Mouse (Mus musculus): Measurements from ENCODE around the gene Anks3.
A peak's percentile ranks its signal among the peaks of the same experiment; 100 is the strongest.

Gene Anks3

GRCm38 (mm10) chr16:4927967-4928366 is 36.0 kb downstream of the Anks3 start:
- DNase-seq (ENCODE audit: low spot score) = no peak

GRCm38 (mm10) chr16:4923996-4924395 is 40.0 kb downstream of the Anks3 start:
- DNase-seq (ENCODE audit: low spot score) = no peak

GRCm38 (mm10) chr16:4922481-4922880 is 41.5 kb downstream of the Anks3 start:
- DNase-seq (ENCODE audit: low spot score) = no peak

GRCm38 (mm10) chr16:4920556-4920955 is 43.4 kb downstream of the Anks3 start:
- DNase-seq (ENCODE audit: low spot score) = no peak

GRCm38 (mm10) chr16:4916608-4917007 is 47.4 kb downstream of the Anks3 start:
- no peak for DNase-seq (ENCODE audit: low spot score)

- no peak for DNase-seq (ENCODE audit: low spot score)
Measured at GRCm38 (mm10) chr16:4915931-4916330, 48.1 kb downstream of the Anks3 start.

- peak; percentile 70 for DNase-seq (ENCODE audit: low spot score)
Measured at GRCm38 (mm10) chr16:4913783-4914735, 49.9 kb downstream of the Anks3 start.

GRCm38 (mm10) chr16:4912907-4913782 is 50.9 kb downstream of the Anks3 start:
- no peak for DNase-seq (ENCODE audit: low spot score)

GRCm38 (mm10) chr16:4912074-4912648 is 51.8 kb downstream of the Anks3 start:
- DNase-seq (ENCODE audit: low spot score) = no peak

GRCm38 (mm10) chr16:4910758-4911157 is 53.2 kb downstream of the Anks3 start:
- DNase-seq (ENCODE audit: low spot score) = no peak

GRCm38 (mm10) chr16:4909745-4910144 is 54.3 kb downstream of the Anks3 start:
- DNase-seq (ENCODE audit: low spot score) = no peak

- DNase-seq (ENCODE audit: low spot score) = no peak
Measured at GRCm38 (mm10) chr16:4907972-4908371, 56.0 kb downstream of the Anks3 start.

GRCm38 (mm10) chr16:4907386-4907785 is 56.6 kb downstream of the Anks3 start:
- DNase-seq (ENCODE audit: low spot score) = no peak

- no peak for DNase-seq (ENCODE audit: low spot score)
Measured at GRCm38 (mm10) chr16:4906559-4906958, 57.4 kb downstream of the Anks3 start.

GRCm38 (mm10) chr16:4905591-4905990 is 58.4 kb downstream of the Anks3 start:
- no peak for DNase-seq (ENCODE audit: low spot score)

- no peak for DNase-seq (ENCODE audit: low spot score)
Measured at GRCm38 (mm10) chr16:4904878-4905277, 59.1 kb downstream of the Anks3 start.

GRCm38 (mm10) chr16:4903491-4904102 is 60.4 kb downstream of the Anks3 start:
- no peak for DNase-seq (ENCODE audit: low spot score)

- no peak for DNase-seq (ENCODE audit: low spot score)
Measured at GRCm38 (mm10) chr16:4902390-4902789, 61.6 kb downstream of the Anks3 start.

- DNase-seq (ENCODE audit: low spot score) = no peak
Measured at GRCm38 (mm10) chr16:4901167-4901566, 62.8 kb downstream of the Anks3 start.

- DNase-seq (ENCODE audit: low spot score) = no peak
Measured at GRCm38 (mm10) chr16:4899711-4900110, 64.3 kb downstream of the Anks3 start.

GRCm38 (mm10) chr16:4898881-4899280 is 65.1 kb downstream of the Anks3 start:
- DNase-seq (ENCODE audit: low spot score) = no peak

- DNase-seq (ENCODE audit: low spot score) = no peak
Measured at GRCm38 (mm10) chr16:4897146-4897730, 66.8 kb downstream of the Anks3 start.
